Mouse (Mus musculus) lung, postnatal 0 days (tissue): ENCODE data around the gene Nrl. TPM values are rescaled to one million over a fixed set of nuclear protein-coding genes. Genes with fewer than 3 reads are reported as not detected.
A peak's percentile ranks its signal among the peaks of the same experiment; 100 is the strongest.

ENCODE experiments used
- ATAC-seq: fragments of 200-750 bp; cut with Nextera tagmentation; 2 replicates; pipeline ENCODE4 v1.8.0; 2017; ENCODE audit warnings: moderate library complexity
- DNase-seq: peaks from one replicate; pipeline ENCODE4 v3.0.0-alpha.2; 2016; ENCODE audit warnings: low spot score
- H3K27ac ChIP-seq: fragments of 300-500 bp; sonication (generic); 2 replicates; pipeline ENCODE4 v1.5.1; 2014; ENCODE audit warnings: antibody characterized with exemption, mild to moderate bottlenecking, low read length, mixed read lengths
- H3K27me3 ChIP-seq: fragments of 300-500 bp; sonication (generic); replicated peaks from 2 replicates; pipeline ENCODE4 v1.6.1; 2014; ENCODE audit warnings: low read length, mixed read lengths; ENCODE audit not compliant: insufficient read depth
- H3K36me3 ChIP-seq: fragments of 300-500 bp; sonication (generic); 2 replicates; pipeline ENCODE4 v1.6.1; 2014; ENCODE audit warnings: low read length, mixed read lengths; ENCODE audit not compliant: insufficient read depth
- H3K4me1 ChIP-seq: fragments of 300-500 bp; sonication (generic); 2 replicates; pipeline ENCODE4 v1.6.1; 2014; ENCODE audit warnings: antibody characterized with exemption, low read depth, low read length, mixed read lengths; ENCODE audit not compliant: insufficient read depth
- H3K4me2 ChIP-seq: fragments of 300-500 bp; sonication (generic); replicated peaks from 2 replicates; pipeline ENCODE4 v1.6.1; 2014; ENCODE audit warnings: low read depth, mild to moderate bottlenecking, low read length, moderate library complexity, mixed read lengths
- H3K4me3 ChIP-seq: fragments of 300-500 bp; sonication (generic); 2 replicates; pipeline ENCODE4 v1.5.1; 2014; ENCODE audit warnings: low read depth, low read length
- H3K9ac ChIP-seq: fragments of 300-500 bp; sonication (generic); replicated peaks from 2 replicates; pipeline ENCODE4 v1.6.1; 2014; ENCODE audit warnings: low read depth, mild to moderate bottlenecking
- H3K9me3 ChIP-seq: fragments of 300-500 bp; sonication (generic); 2 replicates; pipeline ENCODE4 v1.6.1; 2016; ENCODE audit warnings: low read length, mixed read lengths
- CTCF ChIP-seq: IDR thresholded peaks from 2 replicates; pipeline ENCODE4 v1.5.1; 2016; ENCODE audit warnings: antibody characterized with exemption, mild to moderate bottlenecking
- EP300 ChIP-seq: IDR thresholded peaks from 2 replicates; pipeline ENCODE4 v1.6.1; 2016; ENCODE audit warnings: antibody characterized with exemption, mild to moderate bottlenecking, control low read depth
- WGBS: fragments of 180-500 bp; shearing (Covaris S2); extraction: QIAGEN DNeasy Blood & Tissue Kit; methylation state at CpG from one replicate; pipeline ENCODE4 v1.1.7; 2014; 5-methylcytosine and 5-hydroxymethylcytosine counted together
- polyA plus RNA-seq: library from polyadenylated mRNA; unstranded; fragments of >200 nt; fragmentation: Nextera tagmentation; extraction: Ambion mirVana; gene quantifications from 2 replicates; pipeline ENCODE4 v1.2.1, GENCODE M21; 2015

Gene Nrl
- polyA plus RNA-seq, 1 experiment from 2014 or later, result not detected

DNA sequence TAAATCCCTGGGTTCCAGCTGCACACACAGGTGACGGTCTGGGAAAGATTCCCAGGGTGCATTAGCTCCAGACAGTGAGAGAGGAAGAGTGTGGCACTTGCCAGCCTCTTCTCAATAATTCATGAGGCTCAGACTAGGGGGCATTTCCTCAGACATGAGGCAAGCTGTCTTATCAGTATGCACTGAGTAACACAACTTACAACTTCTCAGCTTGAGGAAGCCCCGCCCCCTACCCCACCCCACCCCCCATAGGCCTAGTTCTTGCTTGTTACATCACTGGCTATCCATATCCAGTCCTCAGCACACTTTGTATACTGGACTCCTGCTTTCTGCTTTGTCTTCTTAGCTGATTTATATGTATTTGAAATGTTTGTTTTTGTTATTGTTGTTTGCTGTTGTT, 49.1 kb downstream of the Nrl start:
- no peak for TF ChIP-seq EP300
- no peak for TF ChIP-seq CTCF
- Histone ChIP-seq H3K27me3 (no peaks in the 10 kb centered on the region), H3K4me1 (0 out of 2 replicates have a peak, but pooled peaks cover 4% of the 10 kb centered on the region), H3K9me3 (no peaks in the 10 kb centered on the region), H3K36me3 (no peaks in the 10 kb centered on the region), H3K4me3 (no peak overlapping the region), H3K9ac (no peak overlapping the region), H3K27ac (no peak overlapping the region), H3K4me2 (no peak overlapping the region)
- 46% methylated on average over 2 of the region's 2 CpGs for WGBS
- no peak for DNase-seq
- ATAC-seq, result no peak

DNA sequence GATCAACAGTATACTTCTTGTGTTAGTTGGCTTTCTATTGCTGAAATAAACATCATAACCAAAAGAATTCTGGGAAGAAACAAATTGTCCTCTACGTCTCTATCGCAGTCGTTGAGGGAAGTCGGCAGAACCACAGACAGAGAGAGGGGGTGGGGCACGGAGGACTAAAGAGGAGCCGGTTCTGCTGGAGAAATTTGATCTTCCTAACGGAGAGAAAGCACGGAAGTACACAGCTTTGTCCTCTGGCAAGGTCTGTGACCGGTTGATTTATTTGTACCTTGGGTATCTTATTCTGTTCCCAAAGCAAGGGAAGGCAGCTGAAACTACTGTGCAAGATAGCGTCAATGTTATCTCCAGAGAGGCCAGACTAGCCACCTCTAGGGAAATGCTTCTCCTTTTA, 54.0 kb downstream of the Nrl start:
- Histone ChIP-seq H3K27me3 (no peaks in the 10 kb centered on the region), H3K9me3 (no peaks in the 10 kb centered on the region), H3K27ac (no peak overlapping the region), H3K36me3 (no peaks in the 10 kb centered on the region), H3K4me2 (0 out of 2 replicates have a peak overlapping the region, but pooled peaks have one; percentile 22), H3K9ac (no peak overlapping the region), H3K4me1 (no peaks in the 10 kb centered on the region), H3K4me3 (no peak overlapping the region)
- DNase-seq (peak; percentile 20), ATAC-seq (no peak)
- TF ChIP-seq EP300 (no peak), CTCF (no peak)
- WGBS, result 2% methylated on average over 10 of the region's 10 CpGs

DNA sequence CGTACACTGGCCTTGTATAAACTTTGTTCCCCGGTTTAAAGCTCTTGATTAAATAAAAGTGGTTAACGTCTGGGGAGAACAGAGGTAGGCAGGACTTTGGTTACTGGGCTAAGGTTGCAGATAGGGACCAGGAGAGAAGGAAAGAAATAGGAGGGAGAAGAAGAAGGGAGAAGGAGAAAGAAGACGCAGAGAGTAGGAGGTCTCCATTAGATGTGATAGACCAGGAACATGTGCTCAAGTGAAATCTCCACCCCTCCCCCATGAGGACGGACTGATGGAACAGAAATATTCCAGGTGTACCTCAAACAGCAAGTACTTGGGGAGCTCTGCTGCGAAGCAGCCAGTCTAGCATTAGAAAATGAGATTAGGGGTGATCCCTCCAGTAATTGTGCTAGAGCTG, 55.0 kb downstream of the Nrl start:
- Histone ChIP-seq H3K4me3 (no peak overlapping the region), H3K36me3 (no peaks in the 10 kb centered on the region), H3K4me2 (no peak overlapping the region), H3K27me3 (no peaks in the 10 kb centered on the region), H3K4me1 (no peaks in the 10 kb centered on the region), H3K9ac (no peak overlapping the region), H3K9me3 (no peaks in the 10 kb centered on the region), H3K27ac (no peak overlapping the region)
- DNase-seq (no peak), ATAC-seq (no peak)
- WGBS, result 59% methylated on average over 6 of the region's 6 CpGs
- no peak for TF ChIP-seq CTCF
- TF ChIP-seq EP300, result no peak

DNA sequence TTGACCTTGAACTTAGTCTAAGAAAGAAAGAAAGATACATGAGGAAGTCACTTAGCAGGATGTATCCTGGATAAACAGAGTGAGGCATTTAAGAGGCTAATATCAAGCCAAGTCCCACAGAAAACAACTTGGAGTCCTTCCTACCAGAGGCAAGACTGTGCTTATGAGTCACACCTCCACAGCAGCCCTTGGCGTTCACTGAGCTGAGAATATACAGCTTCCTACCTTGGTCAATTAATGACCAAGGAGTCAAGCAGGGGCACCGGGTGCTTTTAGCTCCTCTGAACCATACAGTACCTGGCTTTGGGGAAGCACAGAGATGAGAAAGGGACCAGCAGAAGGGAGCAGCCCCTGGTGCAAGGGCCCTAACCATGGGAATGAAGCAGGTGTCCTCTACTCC, 55.7 kb downstream of the Nrl start:
- Histone ChIP-seq H3K9ac (no peak overlapping the region), H3K27me3 (no peaks in the 10 kb centered on the region), H3K27ac (no peak overlapping the region), H3K4me2 (no peak overlapping the region), H3K4me1 (no peaks in the 10 kb centered on the region), H3K36me3 (no peaks in the 10 kb centered on the region), H3K4me3 (no peak overlapping the region), H3K9me3 (no peaks in the 10 kb centered on the region)
- TF ChIP-seq EP300 (no peak), CTCF (no peak)
- 54% methylated on average over 2 of the region's 2 CpGs for WGBS
- no peak for ATAC-seq
- no peak for DNase-seq

Other genes with a start within 250 kb of the Nrl start
- 54.8 and 57.5 TPM in 2 replicates for gene Dhrs4, start 46.2 kb downstream of the Nrl start, polyA plus RNA-seq
- 0.23 and 0.42 TPM in 2 replicates for gene Carmil3, start 34.3 kb downstream of the Nrl start, polyA plus RNA-seq
- not detected in 2 replicates for gene Cpne6, start 14.5 kb downstream of the Nrl start, polyA plus RNA-seq
- gene Pck2, start 15.3 kb upstream of the Nrl start, polyA plus RNA-seq, result 37.4 and 37.6 TPM in 2 replicates
- gene Dcaf11, start 35.0 kb upstream of the Nrl start, polyA plus RNA-seq, result 93.4 and 95.3 TPM in 2 replicates
- gene A730061H03Rik, start 35.4 kb upstream of the Nrl start, polyA plus RNA-seq, result 1.8 and 2.3 TPM in 2 replicates
- gene Fitm1, start 50.6 kb upstream of the Nrl start, polyA plus RNA-seq, result 1.3 and 1.5 TPM in 2 replicates
- 215 and 219 TPM in 2 replicates for gene Psme1, start 53.1 kb upstream of the Nrl start, polyA plus RNA-seq
- 18.3 and 18.9 TPM in 2 replicates for gene Emc9, start 60.3 kb upstream of the Nrl start, polyA plus RNA-seq
- gene Psme2, start 66.1 kb upstream of the Nrl start, polyA plus RNA-seq, result 308 and 312 TPM in 2 replicates
- gene Rnf31, start 66.7 kb upstream of the Nrl start, polyA plus RNA-seq, result 17.4 and 24.1 TPM in 2 replicates
- gene Irf9, start 78.6 kb upstream of the Nrl start, polyA plus RNA-seq, result 26.2 and 29.5 TPM in 2 replicates
- 4.4 and 4.7 TPM in 2 replicates for gene Rec8, start 93.1 kb upstream of the Nrl start, polyA plus RNA-seq
- 25.5 and 25.9 TPM in 2 replicates for gene Ipo4, start 111.0 kb upstream of the Nrl start, polyA plus RNA-seq
- 1.2 and 2.0 TPM in 2 replicates for gene Gm49378, start 112.9 kb upstream of the Nrl start, polyA plus RNA-seq
- 84.3 and 91.1 TPM in 2 replicates for gene Tm9sf1, start 118.8 kb upstream of the Nrl start, polyA plus RNA-seq
- gene Tssk4, start 125.2 kb upstream of the Nrl start, polyA plus RNA-seq, result 0.58 and 0.61 TPM in 2 replicates
- gene Mdp1, start 135.5 kb upstream of the Nrl start, polyA plus RNA-seq, result 46.2 and 47.6 TPM in 2 replicates
- 34.0 and 38.6 TPM in 2 replicates for gene Gmpr2, start 147.0 kb upstream of the Nrl start, polyA plus RNA-seq
- gene Nedd8, start 147.1 kb upstream of the Nrl start, polyA plus RNA-seq, result 369 and 396 TPM in 2 replicates
- 18.8 and 19.9 TPM in 2 replicates for gene Tinf2, start 156.8 kb upstream of the Nrl start, polyA plus RNA-seq
- gene Tgm1, start 188.9 kb upstream of the Nrl start, polyA plus RNA-seq, result 14.2 and 20.6 TPM in 2 replicates
- gene Rabggta, start 197.3 kb upstream of the Nrl start, polyA plus RNA-seq, result 31.4 and 32.5 TPM in 2 replicates
- 74.1 and 83.5 TPM in 2 replicates for gene Dhrs1, start 220.7 kb upstream of the Nrl start, polyA plus RNA-seq
- 16.2 and 19.5 TPM in 2 replicates for gene Nop9, start 220.7 kb upstream of the Nrl start, polyA plus RNA-seq
- gene Cideb, start 233.5 kb upstream of the Nrl start, polyA plus RNA-seq, result 0.65 and 1.3 TPM in 2 replicates
- gene Ltb4r2, start 236.4 kb upstream of the Nrl start, polyA plus RNA-seq, result 0.77 and 0.97 TPM in 2 replicates
- 4.1 and 4.6 TPM in 2 replicates for gene Ltb4r1, start 241.0 kb upstream of the Nrl start, polyA plus RNA-seq